Mouse (Mus musculus): ENCODE measurements around the gene Fam53b.

Fam53b gene

DNA sequence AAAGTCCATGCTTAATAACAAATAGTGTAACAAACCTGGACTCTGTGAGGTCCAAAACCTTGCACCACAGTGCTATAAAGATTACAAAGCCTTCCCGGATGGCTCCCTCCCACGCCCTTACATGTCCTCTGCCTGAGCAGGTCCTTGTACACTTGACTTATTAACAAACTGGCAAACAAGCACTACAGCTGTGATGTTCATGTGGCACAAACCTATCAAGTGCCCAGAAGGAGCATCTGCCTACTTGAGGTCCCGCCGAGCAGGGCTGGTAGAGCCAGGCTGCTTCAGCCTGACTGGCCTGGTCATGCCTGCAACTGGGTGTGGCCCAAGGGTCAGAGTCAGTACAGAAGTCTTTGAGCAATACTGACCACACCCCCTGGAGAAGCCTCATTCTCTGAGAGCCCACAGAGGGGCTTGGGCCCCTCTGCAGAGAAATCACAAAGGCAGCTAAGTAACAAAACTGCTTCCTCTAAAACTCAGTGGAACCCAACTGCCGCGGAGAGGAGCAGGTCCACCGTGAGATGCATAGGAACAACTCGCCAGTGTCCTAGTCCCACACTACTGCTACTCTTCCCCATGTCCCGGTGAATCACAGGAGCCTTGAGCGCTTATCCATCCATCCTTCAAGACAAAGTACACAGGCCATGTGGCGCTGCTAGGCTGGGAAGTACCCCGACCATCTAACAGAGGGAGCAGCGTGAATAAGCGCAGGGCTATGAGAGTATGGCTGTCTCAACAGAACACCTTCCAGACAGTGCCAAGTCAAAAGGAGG lies 23.1 kb downstream of the Fam53b start:
- in situ Hi-C loops (cut with MboI, MseI): loop anchor here (10.0 kb wide), 1 partner anchor 476 kb away; the partner anchor contains the start of gene Chst15

DNA sequence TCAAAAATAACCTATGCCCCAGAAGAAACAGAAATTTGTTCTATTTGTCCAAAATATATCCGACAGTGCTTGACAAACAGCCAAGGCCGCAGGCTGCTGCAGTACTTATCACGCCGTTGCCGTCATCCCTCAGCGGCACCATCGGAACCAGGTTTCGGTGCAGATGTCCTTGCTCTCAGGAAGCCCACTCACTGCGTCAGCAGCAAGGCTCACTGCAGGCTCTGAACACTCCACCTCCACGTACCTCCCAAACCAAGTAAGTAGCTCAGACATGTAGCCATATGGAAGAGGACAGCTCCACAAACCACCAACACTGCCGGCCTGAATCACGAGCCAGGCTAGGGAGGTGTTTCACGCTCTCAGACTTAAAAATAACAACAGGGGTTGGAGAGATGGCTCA lies 24.9 kb downstream of the Fam53b start:
- in situ Hi-C loops (cut with MboI, MseI): no loop called here

DNA sequence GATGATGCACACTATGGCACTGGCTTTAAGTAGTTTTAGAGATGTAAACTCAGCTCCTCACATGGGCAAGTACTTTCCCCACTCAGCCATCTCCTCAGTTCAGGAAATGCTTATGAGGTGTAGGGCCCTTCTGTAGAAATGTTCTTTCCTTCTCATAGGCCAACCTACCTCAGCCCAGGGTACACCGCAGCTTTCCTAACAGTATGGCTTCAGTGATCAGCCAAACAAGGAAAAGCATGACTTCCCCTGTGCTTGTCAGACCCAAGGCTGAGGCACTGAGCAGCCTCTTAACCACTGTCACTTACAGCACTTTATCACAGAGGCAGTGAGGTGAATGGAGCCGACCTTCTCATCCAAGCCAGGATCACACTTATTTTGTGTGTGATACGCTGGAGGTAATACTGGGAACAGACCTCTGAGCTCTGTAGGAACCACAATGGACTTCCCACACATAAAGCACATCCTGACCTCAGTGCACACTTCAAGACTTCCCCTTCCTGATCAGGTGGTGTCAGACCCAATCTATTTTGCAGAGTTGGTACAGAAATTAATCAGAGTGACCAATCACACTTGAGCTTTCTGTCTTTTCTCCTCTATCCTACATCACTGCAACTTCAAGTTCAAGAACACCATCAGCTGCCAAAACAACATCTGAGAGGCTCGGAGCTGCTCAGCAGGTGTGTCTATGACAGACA lies 26.0 kb downstream of the Fam53b start:
- in situ Hi-C loops (cut with MboI, MseI): no loop called here

DNA sequence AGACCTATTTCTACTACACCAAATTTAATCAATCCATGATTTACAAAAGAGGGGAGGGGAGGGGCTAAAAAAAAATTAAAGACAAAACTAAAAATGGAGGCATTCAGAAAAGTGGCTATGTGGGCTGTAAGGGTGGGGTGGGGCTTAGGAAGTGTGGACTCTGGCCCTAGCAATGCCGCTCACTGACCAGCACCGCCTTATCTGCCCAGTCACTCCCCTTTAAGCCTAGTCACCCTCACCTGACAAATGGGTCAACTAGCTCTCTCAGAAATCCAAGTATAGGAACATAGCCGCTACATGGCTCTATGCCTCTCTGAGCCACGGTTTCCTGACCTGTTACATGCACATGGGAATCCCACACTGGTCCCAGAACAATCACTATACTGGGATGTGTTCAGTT lies 26.7 kb downstream of the Fam53b start:
- in situ Hi-C loops (cut with MboI, MseI): no loop called here

DNA sequence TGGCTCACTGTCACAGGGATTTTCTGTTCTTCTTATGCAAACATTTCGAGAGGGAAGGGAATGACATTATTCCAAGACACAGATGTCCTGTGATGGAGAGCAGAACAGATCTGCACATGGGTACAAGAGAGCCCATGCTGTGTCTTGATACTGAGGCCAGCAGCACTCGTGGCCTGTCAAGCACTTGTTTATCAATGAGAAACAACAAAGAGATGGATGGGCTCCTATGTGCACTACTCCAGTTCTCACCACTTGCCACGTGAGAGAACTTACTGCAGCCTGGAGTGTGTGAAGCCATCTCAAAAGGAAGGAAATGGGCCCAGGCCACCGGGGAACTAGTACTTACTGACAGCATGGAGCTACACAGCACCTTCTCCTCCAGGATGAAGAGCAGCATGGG lies 27.2 kb downstream of the Fam53b start:
- in situ Hi-C loops (cut with MboI, MseI): no loop called here

DNA sequence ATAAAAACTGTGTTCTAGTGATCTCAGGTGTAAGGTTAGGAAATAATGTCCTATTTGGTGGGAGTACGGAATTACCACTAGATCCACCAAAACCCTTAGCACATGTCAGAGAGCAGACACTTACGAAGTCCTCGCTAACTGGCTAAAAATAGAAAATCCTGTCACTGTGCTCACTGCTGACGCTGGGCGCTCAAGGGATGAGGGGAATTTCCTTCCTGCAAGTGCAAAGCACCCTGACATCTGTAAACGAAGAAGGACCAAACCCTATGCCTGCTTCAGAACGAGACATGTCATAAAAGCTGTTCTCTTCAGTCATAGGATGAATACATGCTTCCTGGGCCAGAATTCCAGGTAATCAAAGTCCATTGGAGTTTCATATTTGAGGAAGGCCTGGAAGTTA lies 27.7 kb downstream of the Fam53b start:
- in situ Hi-C loops (cut with MboI, MseI): no loop called here

DNA sequence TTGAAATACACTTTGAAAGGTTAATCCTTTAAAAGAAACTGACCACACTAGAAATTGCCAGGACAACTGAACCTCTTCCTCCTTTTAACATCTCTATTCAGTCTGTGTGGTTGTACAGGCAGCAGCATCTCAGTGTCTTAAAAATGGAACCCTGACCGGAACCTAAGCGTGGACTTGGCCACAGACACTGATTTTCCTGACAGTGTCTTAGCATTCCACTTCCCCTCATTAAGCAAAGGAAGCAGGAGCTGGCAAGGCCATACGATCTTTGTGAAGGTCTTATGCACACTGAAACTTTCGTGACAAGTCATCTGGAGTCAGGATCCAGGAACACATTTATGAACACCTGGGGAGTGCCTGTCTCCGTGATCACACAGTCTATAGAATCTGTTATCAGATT lies 29.6 kb downstream of the Fam53b start:
- in situ Hi-C loops (cut with MboI, MseI): no loop called here

DNA sequence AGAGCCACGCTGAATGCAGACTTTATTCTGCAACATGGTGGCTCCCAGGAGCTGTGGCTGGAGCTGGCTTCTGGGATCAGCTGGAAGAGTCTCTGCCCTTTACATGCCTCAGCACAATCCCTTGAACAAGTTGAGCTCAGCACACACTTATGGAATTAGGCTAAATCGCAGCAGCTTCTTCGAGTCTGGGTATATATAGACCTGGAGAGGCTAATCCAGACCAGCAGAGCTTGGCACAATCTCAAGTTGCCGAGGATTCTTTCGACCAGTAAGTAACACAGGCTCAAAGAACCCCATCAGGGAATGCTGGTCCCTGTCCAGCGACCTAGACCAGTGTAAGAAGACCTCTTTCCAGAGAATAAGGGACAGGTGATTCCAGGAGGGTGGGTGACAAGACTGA lies 31.8 kb downstream of the Fam53b start:
- in situ Hi-C loops (cut with MboI, MseI): no loop called here

DNA sequence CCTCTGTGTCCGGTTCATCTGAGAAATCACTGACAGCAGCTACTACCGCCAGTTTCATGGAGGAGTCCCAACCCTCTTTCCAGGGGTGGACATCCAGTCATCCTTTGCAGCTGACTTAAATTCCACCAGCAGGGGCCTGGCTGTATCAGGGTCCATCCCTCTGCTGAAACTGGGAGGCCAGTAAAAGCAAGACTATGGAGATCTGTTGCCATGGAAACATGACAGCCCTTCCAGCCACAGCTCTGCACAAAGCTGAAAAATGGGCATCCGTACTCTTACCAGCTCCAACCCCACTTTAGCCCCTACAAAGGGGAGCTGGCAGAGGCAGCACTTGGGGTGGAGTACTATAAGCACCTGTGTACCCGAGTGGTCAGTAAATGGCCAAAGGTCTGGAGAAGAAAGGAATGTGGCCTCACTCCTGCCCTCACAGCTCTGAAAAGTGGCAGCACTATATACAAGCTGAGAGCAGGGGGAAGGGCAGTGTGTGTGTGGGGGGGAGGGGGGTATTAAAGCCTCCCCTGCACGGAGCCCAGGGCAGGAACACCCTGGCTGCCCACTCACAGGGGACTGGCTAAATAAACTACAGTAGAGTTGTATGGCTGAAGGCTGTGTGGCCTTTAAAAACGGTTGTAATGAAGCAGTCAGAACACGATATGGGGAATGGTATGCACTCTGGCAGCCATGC lies 32.4 kb downstream of the Fam53b start:
- in situ Hi-C loops (cut with MboI, MseI): no loop called here

DNA sequence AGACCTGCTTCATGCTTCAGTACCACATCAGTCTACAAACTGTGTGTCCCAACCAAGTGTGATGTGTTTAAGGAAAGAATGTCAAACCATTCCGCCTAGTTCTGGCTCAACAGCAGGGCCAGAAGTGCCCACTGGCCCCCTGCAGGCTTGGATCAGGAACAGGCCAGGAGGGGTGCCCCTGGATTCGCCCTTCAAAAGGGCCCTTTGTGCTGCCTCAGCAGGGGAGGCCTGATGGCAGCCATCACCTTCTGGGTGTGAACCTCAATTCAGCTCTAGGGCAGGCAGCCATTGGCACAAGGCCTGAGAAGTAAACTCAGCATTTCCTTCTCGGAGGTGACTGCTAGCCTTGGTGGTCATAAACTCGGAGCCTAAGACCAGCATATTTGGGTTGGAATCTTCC lies 33.1 kb downstream of the Fam53b start:
- in situ Hi-C loops (cut with MboI, MseI): no loop called here

DNA sequence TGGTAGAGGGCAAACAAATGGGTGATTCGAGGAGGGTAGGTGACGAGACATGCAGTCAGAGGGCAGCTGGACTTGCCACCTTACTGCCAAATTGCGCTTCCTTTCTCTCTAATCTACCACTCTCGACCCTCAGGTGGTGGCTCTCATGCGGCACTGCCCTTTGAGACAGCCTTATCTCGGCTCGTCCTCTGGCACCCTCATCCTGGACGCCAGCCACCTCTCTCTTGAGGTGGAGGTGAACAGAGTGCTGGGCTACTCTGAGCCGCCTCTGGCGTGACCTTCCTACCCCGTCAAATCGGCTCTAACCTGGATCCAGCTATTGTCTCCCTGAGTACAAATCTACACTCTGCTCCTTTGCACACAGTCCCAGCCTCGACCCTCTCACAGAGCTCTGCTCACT lies 35.1 kb downstream of the Fam53b start:
- in situ Hi-C loops (cut with MboI, MseI): no loop called here

DNA sequence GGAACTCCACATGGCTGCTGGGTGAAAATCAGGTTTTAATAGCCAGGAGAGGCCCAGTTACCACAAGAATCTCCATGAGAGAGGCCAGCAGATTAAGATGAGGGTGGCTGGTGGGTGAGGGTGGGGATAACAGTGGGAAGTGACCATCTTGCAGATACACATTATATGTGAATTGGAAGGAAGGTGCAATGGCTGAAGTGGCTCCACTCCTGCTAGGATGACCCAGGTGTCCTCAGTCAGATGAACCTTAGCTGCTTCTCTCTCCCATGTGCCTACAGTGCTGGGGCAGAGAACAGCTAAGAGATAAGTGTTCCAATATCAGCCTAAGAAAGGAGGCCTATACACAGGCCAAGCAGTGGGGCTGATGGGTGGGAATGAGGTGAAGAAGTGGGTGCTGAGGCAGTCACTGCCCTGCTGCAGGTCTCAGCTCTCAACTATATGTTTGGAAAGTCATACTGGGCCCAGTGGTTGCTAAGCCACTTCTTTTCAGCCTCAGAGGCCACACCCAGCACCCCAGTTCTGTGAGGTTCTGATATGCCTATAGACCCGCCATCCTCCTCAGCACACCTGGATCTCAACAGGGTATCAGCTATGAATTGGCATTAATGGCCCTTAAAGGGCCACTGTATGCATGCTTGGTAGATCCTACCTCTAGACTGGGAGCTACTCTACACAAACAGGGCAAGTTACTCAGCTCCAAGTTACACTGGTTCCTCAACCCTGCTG lies 35.8 kb downstream of the Fam53b start:
- in situ Hi-C loops (cut with MboI, MseI): no loop called here

DNA sequence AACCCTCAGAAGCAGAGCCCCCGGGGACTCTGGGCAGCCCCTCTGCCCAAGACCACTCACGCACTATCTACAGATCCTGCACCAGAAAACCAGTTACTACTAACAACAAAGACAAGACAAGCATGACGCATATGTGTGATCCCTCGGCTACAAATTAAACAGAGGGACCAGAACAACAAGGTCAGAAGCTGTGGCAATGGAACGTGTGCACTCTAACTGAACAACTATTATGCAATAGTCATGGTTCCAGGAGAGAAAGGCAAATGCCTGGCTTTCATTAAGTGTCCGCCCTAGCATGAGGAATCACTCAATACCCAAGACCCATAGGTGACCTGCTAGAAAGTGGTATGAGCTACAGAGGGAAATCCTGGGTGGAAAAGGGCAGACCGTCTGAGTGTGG lies 36.6 kb downstream of the Fam53b start:
- in situ Hi-C loops (cut with MboI, MseI): no loop called here

DNA sequence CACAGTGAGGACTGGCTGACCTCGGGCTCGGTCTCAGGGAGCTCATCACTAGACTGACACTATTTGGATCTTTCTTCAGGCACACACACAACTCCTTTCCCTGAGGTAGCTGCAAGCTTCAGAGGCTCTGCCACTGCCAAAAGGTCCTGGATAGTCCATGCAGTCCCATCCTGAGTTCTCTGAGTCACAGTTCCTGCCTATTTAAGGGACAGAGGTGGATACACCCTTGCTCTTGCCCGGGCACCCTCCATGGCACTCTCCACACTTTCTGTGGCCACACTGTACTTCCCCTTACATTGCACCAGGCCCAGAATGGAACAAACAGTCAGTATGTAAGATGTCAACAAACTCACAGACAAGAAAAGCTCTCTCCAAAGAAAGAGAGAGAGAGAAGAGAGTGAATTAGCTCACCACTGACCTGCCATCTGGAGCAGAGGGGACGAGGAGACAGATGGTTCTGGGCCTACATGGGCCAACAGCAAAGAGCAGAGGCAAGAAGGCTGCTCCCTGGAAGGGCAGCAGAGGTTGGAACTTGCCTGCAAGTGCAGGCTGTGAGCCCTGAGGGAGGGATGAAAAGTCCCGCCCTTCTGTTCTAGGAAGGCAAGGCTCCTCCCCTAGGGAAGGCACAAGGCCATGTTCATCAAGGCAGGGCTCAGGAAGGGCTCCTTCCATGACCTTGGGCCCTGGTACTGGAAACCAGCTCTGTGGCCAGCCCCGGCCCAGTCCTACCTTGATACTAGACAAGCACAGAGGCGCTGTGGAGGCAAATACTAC lies 37.2 kb downstream of the Fam53b start:
- in situ Hi-C loops (cut with MboI, MseI): no loop called here

DNA sequence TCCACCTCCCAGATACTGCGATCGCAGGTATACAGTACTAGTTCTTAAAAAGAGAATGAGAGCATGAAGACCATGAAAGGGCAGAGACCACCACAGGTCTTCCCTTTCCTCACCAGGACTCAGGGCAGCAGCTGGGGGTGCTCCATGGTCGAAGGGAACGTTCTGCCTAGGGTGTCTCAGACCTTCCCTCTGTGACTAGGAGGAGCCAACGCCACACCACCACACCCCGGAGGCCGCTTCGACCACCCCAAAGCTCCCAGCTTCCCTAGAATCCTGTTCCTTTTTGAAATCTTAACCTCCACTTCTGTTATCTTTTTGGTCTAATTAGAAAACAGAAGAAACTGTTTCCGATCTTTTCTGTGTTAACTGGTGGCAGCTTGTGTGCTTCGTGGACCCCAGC lies 37.8 kb downstream of the Fam53b start:
- in situ Hi-C loops (cut with MboI, MseI): no loop called here

DNA sequence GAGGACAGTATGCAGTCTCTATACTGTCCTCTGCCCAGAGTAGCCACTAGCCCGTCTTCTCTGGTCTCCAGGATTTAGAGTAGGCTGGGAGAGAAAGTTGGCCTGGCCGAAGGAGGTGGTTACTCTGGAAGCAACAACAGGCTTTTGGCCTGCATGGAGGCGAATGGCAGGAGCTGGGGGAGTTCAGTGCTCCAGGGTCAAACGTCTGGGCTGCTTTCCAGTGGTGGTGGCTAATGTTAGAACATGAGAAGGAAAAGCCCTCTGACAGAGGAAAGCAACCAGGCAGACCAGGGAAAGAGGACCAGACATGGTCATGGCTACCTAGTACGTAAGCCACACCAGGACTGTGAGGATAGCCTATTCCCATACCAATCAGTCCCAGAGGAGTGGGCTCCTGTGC lies 38.4 kb downstream of the Fam53b start:
- in situ Hi-C loops (cut with MboI, MseI): no loop called here

DNA sequence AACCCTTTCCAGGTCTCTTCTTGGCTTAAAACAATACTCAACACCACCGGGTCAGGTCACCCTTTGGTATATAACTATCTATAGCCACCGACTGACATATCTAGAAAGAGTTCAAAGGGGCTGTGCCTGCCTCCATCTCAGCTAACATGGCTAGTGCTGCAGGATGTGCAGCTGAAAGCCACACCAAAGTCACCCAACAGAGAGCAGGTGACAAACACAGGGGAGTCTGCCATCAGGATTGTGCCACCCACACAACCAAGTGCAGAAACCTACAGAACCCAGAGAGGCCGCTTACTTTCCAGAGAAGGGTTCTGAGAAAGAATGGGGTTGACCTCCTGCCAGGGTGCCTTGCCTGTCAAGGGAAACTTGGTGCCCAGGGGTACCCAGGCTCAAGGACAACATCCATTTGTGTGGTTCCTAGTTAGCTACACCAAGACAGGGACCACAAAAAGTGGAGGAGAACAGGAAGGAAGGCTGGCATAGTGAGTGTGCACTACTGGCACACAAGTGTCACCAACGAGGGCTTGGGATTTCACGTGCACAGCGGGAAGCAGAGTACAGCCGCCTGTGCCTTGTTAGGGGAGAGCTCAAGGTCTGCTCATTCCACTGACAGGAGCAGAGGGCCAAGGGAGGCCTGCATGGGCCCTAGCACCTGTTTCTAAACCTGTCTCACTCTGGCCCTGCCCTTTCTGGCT lies 40.5 kb downstream of the Fam53b start:
- in situ Hi-C loops (cut with MboI, MseI): no loop called here

DNA sequence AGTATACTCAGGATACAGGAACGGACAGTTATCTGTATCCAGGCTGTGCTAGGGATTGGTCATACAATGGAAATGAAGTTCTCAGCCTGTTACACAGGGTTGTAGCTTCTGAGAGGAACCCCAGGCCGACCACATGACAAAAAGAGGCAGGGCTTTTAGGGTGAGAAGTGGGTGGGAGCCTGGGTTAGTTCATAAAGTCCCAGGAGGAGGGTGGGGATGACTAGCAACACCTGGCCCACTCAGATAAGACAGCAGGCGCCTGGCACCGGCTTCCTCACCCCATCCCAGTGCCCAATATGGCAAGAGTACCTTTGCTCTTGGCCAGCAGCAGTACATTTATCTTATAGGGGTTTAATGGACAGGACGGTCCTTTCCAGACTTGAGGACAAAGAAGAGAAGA lies 41.2 kb downstream of the Fam53b start:
- in situ Hi-C loops (cut with MboI, MseI): no loop called here

DNA sequence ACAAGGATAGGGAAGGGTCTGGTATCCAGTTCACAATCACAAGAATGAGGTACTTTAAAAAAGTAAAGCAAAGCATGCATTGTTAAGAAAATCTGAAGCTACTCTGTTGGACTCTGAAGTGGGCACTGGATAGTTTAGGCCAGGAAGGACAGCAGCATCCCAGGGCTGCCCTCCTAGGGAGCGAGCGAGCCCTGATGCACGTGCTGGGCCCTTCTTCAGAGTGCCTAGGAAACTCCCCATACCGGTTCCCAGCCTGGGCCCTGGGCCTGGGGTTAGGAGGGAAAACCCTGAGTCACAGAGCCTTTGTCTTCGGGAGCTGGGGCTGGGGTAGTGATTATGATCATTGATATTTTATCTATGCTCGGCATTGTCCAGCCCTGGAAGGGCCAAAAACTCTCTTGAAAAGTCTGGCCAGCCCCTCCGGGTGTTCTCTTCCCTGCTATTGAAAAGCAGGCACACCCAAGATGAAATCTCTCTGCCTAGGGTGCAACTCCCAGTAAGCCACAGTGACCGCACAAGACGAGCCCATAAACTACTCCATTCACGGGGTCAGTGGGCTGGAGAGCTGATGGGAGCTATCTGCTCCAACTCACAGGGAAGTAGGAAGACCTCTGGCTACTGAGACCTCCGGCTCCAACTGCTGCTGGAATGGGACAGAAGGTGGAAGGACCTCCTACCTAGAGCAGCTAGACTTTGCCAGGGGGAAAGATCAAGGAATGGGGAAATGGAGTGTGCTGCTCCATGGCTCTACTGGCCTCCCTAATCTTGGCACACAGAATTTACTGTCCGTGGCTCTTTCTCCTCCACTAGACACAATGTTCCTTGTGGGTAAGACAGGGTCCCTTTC lies 45.0 kb downstream of the Fam53b start:
- in situ Hi-C loops (cut with MboI, MseI): loop anchor here (5.0 kb wide), 1 partner anchor 34 kb away; no protein-coding TSS in a partner anchor

DNA sequence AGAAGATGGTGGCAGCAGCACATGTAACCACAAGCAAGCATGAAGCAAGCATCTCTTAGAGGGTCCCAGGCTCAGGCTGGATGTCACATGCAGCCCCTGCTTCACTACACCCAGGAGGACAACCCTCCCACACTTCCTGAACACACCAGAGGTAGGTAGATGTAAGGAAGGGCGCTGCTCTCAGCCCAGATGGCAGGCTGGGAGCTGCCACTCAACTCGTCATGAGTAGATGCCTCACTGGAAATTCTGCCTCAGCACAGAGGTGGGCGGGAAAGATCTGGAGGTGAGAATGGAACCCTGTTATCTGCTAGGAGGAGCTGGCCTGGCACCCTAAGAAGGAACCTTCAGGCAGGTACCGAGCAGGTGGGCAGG lies 45.7 kb downstream of the Fam53b start:
- in situ Hi-C loops (cut with MboI, MseI): loop anchor here (5.0 kb wide), 1 partner anchor 34 kb away; no protein-coding TSS in a partner anchor
